Mouse (Mus musculus): Measurements from ENCODE around the gene Mdc1.

DNA sequence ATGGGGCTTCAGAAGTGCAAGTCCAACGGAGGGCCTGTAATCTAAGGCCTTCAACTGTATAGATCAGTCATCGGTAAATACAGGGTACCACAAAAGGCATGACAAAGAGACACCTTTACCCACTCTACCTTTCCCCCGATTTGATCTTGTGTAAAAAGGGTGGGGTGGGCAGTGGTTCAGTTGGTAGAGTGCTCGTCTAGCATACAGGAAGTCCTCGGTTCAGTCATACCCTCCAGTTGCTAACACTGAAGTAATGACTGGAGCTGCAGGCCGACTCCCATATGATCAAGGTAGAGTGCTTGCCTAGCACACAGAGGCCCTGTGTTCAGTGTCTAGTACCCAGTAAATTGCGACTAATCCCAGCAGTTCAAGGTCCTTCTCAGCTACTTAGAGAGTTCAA is 27.7 kb upstream of the Mdc1 start:
- TF ChIP-seq POLR2A (IDR thresholded peaks at IDR 0.05; ENCODE audit: borderline replicate concordance, extremely low read depth, low read depth, low read length) (no peak), CTCF (IDR thresholded peaks at IDR 0.05; ENCODE audit: insufficient read depth, low read length) (no peak)

All from lung, adult 2 months (tissue).